In genomic region chr4:119614724-119615123, GRCm38 (mm10) we compare ENCODE assay signal across 33 mouse cellular contexts. TPM values are rescaled to one million over a fixed set of nuclear protein-coding genes. Genes with fewer than 3 reads are reported as not detected.
DNase-seq lines count a peak whose midpoint lies in the region; ATAC-seq and TF ChIP-seq lines count a peak whose summit lies in the region.
"Had no signal": no experiment of that assay in that cellular context is flagged by ENCODE, and none has a peak within 500 bp of the region (broad histone marks: within the 10 kb centered on the region; RNA-seq: fewer than 3 reads in every experiment).

No protein-coding gene starts in this region.

- H3K27ac ChIP-seq in hindbrain, embryonic 13.5 days: 0 out of 2 replicates have a peak overlapping the region, but pooled peaks have one; percentile 58
- H3K27ac ChIP-seq in hindbrain, postnatal 0 days: no peak overlapping the region
- peak overlapping the region; percentile 2; the same call in 1 of the 2 replicates for H3K27ac ChIP-seq in midbrain, postnatal 0 days (ENCODE audit: low read depth, low read length)
- no peak overlapping the region for H3K27ac ChIP-seq in midbrain, embryonic 10.5 days (replicated peaks)
- no peak overlapping the region for H3K27ac ChIP-seq in forebrain, embryonic 16.5 days (ENCODE audit: low read length)
- H3K27ac ChIP-seq: embryonic facial prominence, embryonic 10.5 days; embryonic facial prominence, embryonic 13.5 days; gastrocnemius, adult 2 months; hindbrain, embryonic 10.5 days; hindbrain, embryonic 14.5 days had no signal

- peaks cover 8% of the 10 kb centered on the region; the same call in 1 of the 2 replicates for H3K4me1 ChIP-seq in hindbrain, embryonic 13.5 days (replicated peaks)
- no peaks in the 10 kb centered on the region for H3K4me1 ChIP-seq in hindbrain, postnatal 0 days (ENCODE audit: insufficient read depth, low read length)
- H3K4me1 ChIP-seq in midbrain, postnatal 0 days (ENCODE audit: insufficient read depth, low read length): no peaks in the 10 kb centered on the region; the same call in 1 of the 2 replicates
- no peaks in the 10 kb centered on the region for H3K4me1 ChIP-seq in midbrain, embryonic 10.5 days
- peaks cover 8% of the 10 kb centered on the region; the same call in 1 of the 2 replicates for H3K4me1 ChIP-seq in forebrain, embryonic 16.5 days (replicated peaks; ENCODE audit: control insufficient read depth, insufficient read depth, low read length)
- H3K4me1 ChIP-seq: embryonic facial prominence, embryonic 10.5 days; embryonic facial prominence, embryonic 13.5 days; hindbrain, embryonic 10.5 days had no signal

- peak; percentile 16 for DNase-seq in adrenal gland, postnatal 14 days
- DNase-seq in adrenal gland, adult 8-10 months: no peak
- no peak for DNase-seq in hindbrain, postnatal 0 days (ENCODE audit: low spot score)
- no peak for DNase-seq in midbrain, postnatal 0 days (ENCODE audit: low spot score)
- DNase-seq in midbrain, embryonic 10.5 days (ENCODE audit: low spot score): no peak
- DNase-seq: adrenal gland, postnatal 10 days; B cell, adult 2 months; cerebellum, adult 11 months; cerebellum, adult 2 months; cerebellum, postnatal 10 days; cerebellum, postnatal 36 days; embryo, embryonic 11 days; forebrain, postnatal 0 days; gastrocnemius, adult 2 months; gastrocnemius, postnatal 14 days; heart, adult 11 months; heart, postnatal 36 days had no signal

- ATAC-seq in hindbrain, embryonic 13.5 days (ENCODE audit: low FRiP score): no peak
- ATAC-seq in hindbrain, postnatal 0 days: no peak
- no peak for ATAC-seq in midbrain, postnatal 0 days (ENCODE audit: low FRiP score)
- ATAC-seq in forebrain, embryonic 16.5 days: no peak
- ATAC-seq: activated CD4-positive, CD25-positive, alpha-beta regulatory T cell, adult 4 months; forebrain, embryonic 13.5 days; forebrain, postnatal 0 days; intestine, postnatal 0 days had no signal

- no peak for TF ChIP-seq CTCF in hindbrain, postnatal 0 days (IDR thresholded peaks at IDR 0.05; ENCODE audit: low read depth)
- TF ChIP-seq CTCF in midbrain, postnatal 0 days (IDR thresholded peaks at IDR 0.05): no peak

- peaks cover 3% of the 10 kb centered on the region for H3K36me3 ChIP-seq in hindbrain, embryonic 13.5 days
- H3K36me3 ChIP-seq in hindbrain, postnatal 0 days (ENCODE audit: insufficient read depth, low read length): peaks cover 2% of the 10 kb centered on the region
- peaks cover 3% of the 10 kb centered on the region; the same call in 1 of the 2 replicates for H3K36me3 ChIP-seq in midbrain, postnatal 0 days (ENCODE audit: insufficient read depth, low read length)
- H3K36me3 ChIP-seq in midbrain, embryonic 10.5 days: peaks cover 3% of the 10 kb centered on the region
- H3K36me3 ChIP-seq in forebrain, embryonic 16.5 days (ENCODE audit: control insufficient read depth, insufficient read depth): peaks cover 5% of the 10 kb centered on the region

- no peak overlapping the region for H3K9ac ChIP-seq in hindbrain, embryonic 13.5 days
- no peak overlapping the region for H3K9ac ChIP-seq in hindbrain, postnatal 0 days (replicated peaks; ENCODE audit: low read length)
- H3K9ac ChIP-seq in midbrain, postnatal 0 days (replicated peaks; ENCODE audit: low read length, poor library complexity, severe bottlenecking): no peak overlapping the region
- H3K9ac ChIP-seq in forebrain, embryonic 16.5 days (replicated peaks; ENCODE audit: low read depth, low read length): no peak overlapping the region
- H3K9ac ChIP-seq: embryonic facial prominence, embryonic 13.5 days; forebrain, embryonic 13.5 days; forebrain, postnatal 0 days; heart, embryonic 15.5 days; hindbrain, embryonic 14.5 days had no signal

- 88% methylated on average over 4 of the region's 4 CpGs for WGBS in hindbrain, embryonic 13.5 days
- 79% methylated on average over 4 of the region's 4 CpGs for WGBS in hindbrain, postnatal 0 days
- 85% methylated on average over 4 of the region's 4 CpGs for WGBS in midbrain, postnatal 0 days
- WGBS in midbrain, embryonic 10.5 days: 93% methylated on average over 4 of the region's 4 CpGs
- WGBS in forebrain, embryonic 16.5 days: 80% methylated on average over 4 of the region's 4 CpGs

- no peaks in the 10 kb centered on the region for H3K9me3 ChIP-seq in hindbrain, embryonic 13.5 days
- no peaks in the 10 kb centered on the region for H3K9me3 ChIP-seq in hindbrain, postnatal 0 days (ENCODE audit: low read length)
- H3K9me3 ChIP-seq in midbrain, postnatal 0 days (ENCODE audit: low read length): no peaks in the 10 kb centered on the region
- no peaks in the 10 kb centered on the region for H3K9me3 ChIP-seq in midbrain, embryonic 10.5 days (replicated peaks)
- H3K9me3 ChIP-seq in forebrain, embryonic 16.5 days (ENCODE audit: control insufficient read depth, low read length): no peaks in the 10 kb centered on the region
- H3K9me3 ChIP-seq: embryonic facial prominence, embryonic 10.5 days; embryonic facial prominence, embryonic 13.5 days; forebrain, embryonic 13.5 days; heart, embryonic 15.5 days; hindbrain, embryonic 10.5 days had no signal

- H3K27me3 ChIP-seq in hindbrain, embryonic 13.5 days: no peaks in the 10 kb centered on the region
- no peaks in the 10 kb centered on the region for H3K27me3 ChIP-seq in hindbrain, postnatal 0 days (ENCODE audit: insufficient read depth, low read length)
- no peaks in the 10 kb centered on the region for H3K27me3 ChIP-seq in midbrain, postnatal 0 days (ENCODE audit: insufficient read depth, low read length)
- no peaks in the 10 kb centered on the region for H3K27me3 ChIP-seq in midbrain, embryonic 10.5 days (ENCODE audit: low read depth, poor library complexity, severe bottlenecking)
- H3K27me3 ChIP-seq in forebrain, embryonic 16.5 days (replicated peaks; ENCODE audit: control insufficient read depth, insufficient read depth, low read length): no peaks in the 10 kb centered on the region
- H3K27me3 ChIP-seq: embryonic facial prominence, embryonic 13.5 days; forebrain, embryonic 13.5 days; heart, embryonic 15.5 days had no signal

- H3K4me2 ChIP-seq in hindbrain, embryonic 13.5 days: no peak overlapping the region
- no peak overlapping the region for H3K4me2 ChIP-seq in hindbrain, postnatal 0 days (ENCODE audit: low read depth, low read length)
- no peak overlapping the region for H3K4me2 ChIP-seq in midbrain, postnatal 0 days (ENCODE audit: low read depth, low read length, poor library complexity, severe bottlenecking)
- no peak overlapping the region for H3K4me2 ChIP-seq in forebrain, embryonic 16.5 days (ENCODE audit: low read length)
- H3K4me2 ChIP-seq: embryonic facial prominence, embryonic 13.5 days; forebrain, embryonic 13.5 days; heart, embryonic 11.5 days; heart, embryonic 15.5 days; hindbrain, embryonic 14.5 days had no signal

- no peak overlapping the region for H3K4me3 ChIP-seq in hindbrain, embryonic 13.5 days
- no peak overlapping the region for H3K4me3 ChIP-seq in hindbrain, postnatal 0 days (ENCODE audit: low read length)
- no peak overlapping the region for H3K4me3 ChIP-seq in midbrain, postnatal 0 days (ENCODE audit: low read depth, low read length)
- no peak overlapping the region for H3K4me3 ChIP-seq in midbrain, embryonic 10.5 days
- no peak overlapping the region for H3K4me3 ChIP-seq in forebrain, embryonic 16.5 days (replicated peaks; ENCODE audit: low read length)
- H3K4me3 ChIP-seq: embryonic facial prominence, embryonic 10.5 days; embryonic facial prominence, embryonic 13.5 days; erythroblast, embryonic 14.5 days; forebrain, embryonic 13.5 days; gastrocnemius, adult 2 months; heart, embryonic 15.5 days; hindbrain, embryonic 10.5 days had no signal

RNA-seq across cellular contexts. Expression of gene Guca2a, which starts 22.8 kb away (rescaled TPM):
- not detected in 2 replicates for total RNA-seq in adrenal gland, postnatal 14 days (2021)
- total RNA-seq in adrenal gland, adult 8-10 months (2022): under 1 TPM in 1 of 4 experiments, not detected in 3; 0.73 TPM
- not detected in 2 replicates for polyA plus RNA-seq in hindbrain, embryonic 13.5 days (2015; fragmentation: Nextera tagmentation; extraction: Ambion mirVana)
- not detected in 2 replicates for total RNA-seq in hindbrain, postnatal 0 days (2014; rRNA removed)
- polyA plus RNA-seq in hindbrain, postnatal 0 days (2015; fragmentation: Nextera tagmentation; extraction: Ambion mirVana): not detected in 2 replicates
- total RNA-seq in midbrain, postnatal 0 days (2014; rRNA removed): not detected in 2 replicates
- polyA plus RNA-seq in midbrain, postnatal 0 days (2015; fragmentation: Nextera tagmentation; extraction: Ambion mirVana): not detected in 2 replicates
- polyA plus RNA-seq in midbrain, embryonic 10.5 days (2016; fragmentation: Nextera tagmentation; extraction: Ambion mirVana): not detected in 2 replicates
- polyA plus RNA-seq in forebrain, embryonic 16.5 days (2015; fragmentation: Nextera tagmentation; extraction: Ambion mirVana): not detected in 2 replicates
- total RNA-seq: adrenal gland, postnatal 10 days; forebrain, postnatal 0 days; gastrocnemius, adult 2 months; gastrocnemius, postnatal 14 days; gastrocnemius, postnatal 4 days; heart, adult 8-10 months; heart, postnatal 36 days had no signal
- polyA plus RNA-seq: activated CD4-positive, CD25-positive, alpha-beta regulatory T cell, adult 4 months; cerebellum, adult 2 months; cortical plate, adult 2 months; embryonic facial prominence, embryonic 10.5 days; embryonic facial prominence, embryonic 13.5 days; erythroblast, embryonic 14.5 days; forebrain, embryonic 13.5 days; forebrain, postnatal 0 days; frontal cortex, adult 2 months; heart, embryonic 11.5 days; heart, embryonic 15.5 days; hindbrain, embryonic 10.5 days; hindbrain, embryonic 14.5 days had no signal

RNA-seq across cellular contexts. Expression of gene Guca2b, which starts 44.0 kb away (rescaled TPM):
- not detected in 2 replicates for total RNA-seq in adrenal gland, postnatal 14 days (2021)
- total RNA-seq in adrenal gland, adult 8-10 months (2022): not detected
- polyA plus RNA-seq in hindbrain, embryonic 13.5 days (2015; fragmentation: Nextera tagmentation; extraction: Ambion mirVana): not detected in 2 replicates
- not detected in 2 replicates for total RNA-seq in hindbrain, postnatal 0 days (2014; rRNA removed)
- polyA plus RNA-seq in hindbrain, postnatal 0 days (2015; fragmentation: Nextera tagmentation; extraction: Ambion mirVana): not detected in 2 replicates
- not detected in 2 replicates for total RNA-seq in midbrain, postnatal 0 days (2014; rRNA removed)
- polyA plus RNA-seq in midbrain, postnatal 0 days (2015; fragmentation: Nextera tagmentation; extraction: Ambion mirVana): not detected in 2 replicates
- polyA plus RNA-seq in midbrain, embryonic 10.5 days (2016; fragmentation: Nextera tagmentation; extraction: Ambion mirVana): not detected in 2 replicates
- polyA plus RNA-seq in forebrain, embryonic 16.5 days (2015; fragmentation: Nextera tagmentation; extraction: Ambion mirVana): not detected in 2 replicates
- total RNA-seq: adrenal gland, postnatal 10 days; forebrain, postnatal 0 days; gastrocnemius, adult 2 months; gastrocnemius, postnatal 14 days; gastrocnemius, postnatal 4 days had no signal
- polyA plus RNA-seq: activated CD4-positive, CD25-positive, alpha-beta regulatory T cell, adult 4 months; cerebellum, adult 2 months; cortical plate, adult 2 months; embryonic facial prominence, embryonic 10.5 days; embryonic facial prominence, embryonic 13.5 days; erythroblast, embryonic 14.5 days; forebrain, embryonic 13.5 days; forebrain, postnatal 0 days; heart, embryonic 11.5 days; heart, embryonic 15.5 days; hindbrain, embryonic 10.5 days; hindbrain, embryonic 14.5 days had no signal

Comparison
In these comparisons a context has a peak if more than half of its experiments do, and no peak if none do; other contexts are left out.
1. H3K27ac ChIP-seq: peak in hindbrain, embryonic 13.5 days (single experiment) and midbrain, postnatal 0 days (single experiment); none in hindbrain, postnatal 0 days (single experiment), midbrain, embryonic 10.5 days (single experiment) and forebrain, embryonic 16.5 days (single experiment).